Mouse (Mus musculus): Measurements from ENCODE around the gene Il27.

Il27 gene

DNA sequence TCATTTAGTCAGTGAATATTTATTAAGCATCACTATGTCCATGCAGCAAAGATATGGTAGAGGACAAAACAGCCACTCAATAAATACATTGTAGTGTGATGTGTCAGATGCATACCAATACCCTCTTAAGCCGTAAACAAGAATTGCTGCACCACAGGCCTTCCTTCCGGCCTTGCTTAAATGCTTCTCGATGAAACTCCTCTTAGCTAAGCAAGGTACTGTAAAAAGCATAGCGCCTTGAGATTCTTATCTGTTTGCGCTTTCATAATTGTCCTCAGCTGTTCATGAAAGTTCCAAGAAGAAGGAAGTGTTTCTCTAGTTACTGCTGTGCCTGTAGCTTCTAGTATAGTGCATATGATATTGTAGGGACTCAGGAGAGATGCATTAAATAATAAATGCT, 11.9 kb upstream of the Il27 start:
- no peak for DNase-seq (ENCODE audit: low spot score)

DNA sequence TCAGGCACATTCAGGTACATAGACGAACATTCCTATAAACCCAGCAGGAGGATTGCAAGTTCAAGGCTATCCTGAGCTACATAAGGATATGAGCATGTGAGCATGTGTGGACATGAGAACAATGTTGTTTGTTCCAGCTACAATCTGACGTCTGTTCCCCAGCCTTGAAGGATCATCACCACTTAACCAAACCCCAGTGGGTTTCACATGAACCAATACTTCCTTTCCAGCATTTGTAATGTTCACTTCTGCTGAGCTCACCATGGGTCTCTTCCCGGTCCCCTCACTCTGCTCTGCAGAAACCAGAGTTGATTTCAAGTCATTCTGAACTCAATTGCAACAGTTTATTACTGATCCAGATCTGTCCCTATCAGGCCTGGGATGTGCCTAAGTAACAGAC, 7.9 kb upstream of the Il27 start:
- no peak for DNase-seq (ENCODE audit: low spot score)

GRCm38 (mm10) chr7:126601896-126602295, 7.2 kb upstream of the Il27 start:
- DNase-seq (ENCODE audit: low spot score) = no peak

GRCm38 (mm10) chr7:126598919-126599318, 4.2 kb upstream of the Il27 start:
- DNase-seq (ENCODE audit: low spot score) = no peak

- DNase-seq (ENCODE audit: low spot score) = no peak
Measured at GRCm38 (mm10) chr7:126596414-126596813, 1.7 kb upstream of the Il27 start.

DNA sequence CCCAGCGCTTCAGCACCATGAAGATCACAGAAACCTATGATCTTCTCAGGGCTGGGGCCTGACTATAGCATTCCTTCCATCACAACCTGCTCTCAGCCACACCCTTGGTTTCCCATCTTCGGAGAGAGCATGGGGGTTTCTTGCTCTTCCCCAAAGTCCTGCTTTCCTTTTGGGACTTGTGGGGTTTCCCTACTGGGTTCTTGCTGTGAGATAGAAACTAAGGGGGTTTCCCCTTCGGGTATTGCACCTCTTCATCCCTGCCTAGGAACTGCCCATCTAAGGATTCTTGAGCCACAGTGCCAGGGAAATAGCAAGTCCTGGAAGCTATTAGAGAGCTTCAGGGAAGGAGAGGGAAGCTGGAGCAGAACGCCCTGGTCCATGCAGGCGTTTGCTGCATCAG, 1.1 kb upstream of the Il27 start:
- DNase-seq (ENCODE audit: low spot score) = no peak

GRCm38 (mm10) chr7:126587779-126588178, 7.0 kb downstream of the Il27 start:
- peak; percentile 62 for DNase-seq (ENCODE audit: low spot score)

DNA sequence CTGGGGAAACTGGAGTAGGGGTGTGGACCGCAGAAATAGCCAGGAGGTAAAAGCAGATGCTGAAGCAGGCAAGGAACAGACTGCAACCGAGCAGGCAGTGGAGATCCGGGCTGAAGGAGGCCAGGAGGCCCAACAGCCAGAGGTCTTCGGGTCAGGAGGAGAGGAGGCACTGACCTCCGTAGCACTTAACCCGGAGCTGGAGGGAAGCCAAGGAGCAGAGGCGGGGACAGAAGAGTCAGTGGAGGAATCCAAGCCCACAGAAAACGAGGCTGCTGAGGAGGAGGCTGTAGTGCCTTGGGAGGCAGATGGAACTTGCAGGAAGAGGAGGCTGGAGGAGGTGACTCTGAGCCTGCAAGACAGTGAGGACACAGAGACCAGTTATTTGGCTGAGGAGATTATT, 7.9 kb downstream of the Il27 start:
- no peak for DNase-seq (ENCODE audit: low spot score)

- DNase-seq (ENCODE audit: low spot score) = no peak
Measured at GRCm38 (mm10) chr7:126585717-126586116, 9.0 kb downstream of the Il27 start, which contains the start of gene Cln3. Gene Cln3 (minus strand): TSS chr7:126585817.

GRCm38 (mm10) chr7:126584506-126584977, 10.2 kb downstream of the Il27 start, which contains the start of gene Apobr:
Gene Apobr (plus strand): TSS chr7:126584942.
- no peak for DNase-seq (ENCODE audit: low spot score)

DNA sequence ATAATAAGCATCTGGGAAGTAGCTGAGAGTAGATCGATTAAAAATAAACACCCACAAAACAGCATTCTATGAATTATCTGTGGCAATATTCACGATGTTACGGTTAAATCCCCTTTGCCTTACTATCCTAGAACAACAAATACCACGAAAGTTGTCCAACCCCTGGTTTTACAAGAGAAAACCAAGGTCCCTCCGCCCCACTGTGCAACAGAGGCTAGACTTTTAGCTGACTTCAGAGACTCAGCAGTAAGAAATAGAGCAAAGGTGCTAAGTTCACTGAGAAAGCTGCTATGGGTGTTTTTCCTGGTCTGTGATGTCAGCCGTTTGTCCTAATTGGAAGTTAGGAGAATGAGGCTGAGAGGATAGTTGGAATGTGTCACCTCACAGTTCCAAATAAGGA, 11.0 kb downstream of the Il27 start:
- no peak for DNase-seq (ENCODE audit: low spot score)

- DNase-seq (ENCODE audit: low spot score) = peak; percentile 88
Measured at GRCm38 (mm10) chr7:126583251-126583709, 11.5 kb downstream of the Il27 start.

GRCm38 (mm10) chr7:126582759-126583158, 12.0 kb downstream of the Il27 start:
- peak; percentile 31 for DNase-seq (ENCODE audit: low spot score)

DNA sequence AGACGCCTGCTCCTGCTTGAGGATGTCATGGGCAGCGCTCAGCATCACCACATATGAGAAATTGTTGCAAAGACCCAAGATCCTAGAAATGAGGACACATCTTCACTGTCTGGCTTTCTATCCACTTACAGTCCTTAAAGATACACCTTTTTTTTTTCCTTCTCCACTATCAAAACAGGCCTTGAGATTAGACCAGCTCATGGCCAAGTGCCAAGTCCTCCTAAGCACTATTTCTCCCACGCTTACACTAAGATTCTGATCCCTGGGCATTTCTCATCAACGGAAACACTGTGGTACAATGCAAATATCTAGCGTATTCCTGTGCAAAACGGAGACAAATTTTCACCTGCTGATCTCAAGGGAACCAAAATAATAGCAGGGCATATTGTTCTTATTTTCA, 13.1 kb downstream of the Il27 start:
- no peak for DNase-seq (ENCODE audit: low spot score)

GRCm38 (mm10) chr7:126579172-126579571, 15.6 kb downstream of the Il27 start:
- no peak for DNase-seq (ENCODE audit: low spot score)

GRCm38 (mm10) chr7:126576946-126577345, 17.8 kb downstream of the Il27 start:
- peak; percentile 57 for DNase-seq (ENCODE audit: low spot score)

- peak; percentile 89 for DNase-seq (ENCODE audit: low spot score)
Measured at GRCm38 (mm10) chr7:126566094-126566765, 28.5 kb downstream of the Il27 start, which contains the start of gene Eif3c. Gene Eif3c (minus strand): TSS chr7:126566411.

- DNase-seq (ENCODE audit: low spot score) = no peak
Measured at GRCm38 (mm10) chr7:126565693-126566092, 29.0 kb downstream of the Il27 start.

GRCm38 (mm10) chr7:126556635-126557034, 38.1 kb downstream of the Il27 start:
- DNase-seq (ENCODE audit: low spot score) = no peak

DNA sequence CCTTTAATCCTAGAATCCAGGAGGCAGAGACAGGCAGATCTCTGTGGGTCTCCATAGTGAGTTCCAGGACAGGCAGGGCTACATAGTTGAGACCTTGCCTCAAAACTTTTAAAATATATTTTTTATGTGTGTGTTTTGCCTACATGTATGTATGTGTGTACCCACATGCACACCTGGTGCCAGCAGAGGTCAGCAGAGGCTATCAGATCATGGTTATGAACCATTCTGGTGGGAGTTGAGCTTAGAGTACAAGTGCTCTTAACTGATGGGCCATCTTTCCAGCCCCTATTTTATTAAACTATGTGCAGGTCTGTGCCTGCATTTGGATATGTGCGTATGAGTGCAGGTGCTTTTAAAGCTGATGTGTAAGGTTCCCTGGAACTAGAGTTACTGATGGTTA, 39.9 kb downstream of the Il27 start:
- DNase-seq (ENCODE audit: low spot score) = no peak

- no peak for DNase-seq (ENCODE audit: low spot score)
Measured at GRCm38 (mm10) chr7:126545631-126546030, 49.1 kb downstream of the Il27 start.

DNA sequence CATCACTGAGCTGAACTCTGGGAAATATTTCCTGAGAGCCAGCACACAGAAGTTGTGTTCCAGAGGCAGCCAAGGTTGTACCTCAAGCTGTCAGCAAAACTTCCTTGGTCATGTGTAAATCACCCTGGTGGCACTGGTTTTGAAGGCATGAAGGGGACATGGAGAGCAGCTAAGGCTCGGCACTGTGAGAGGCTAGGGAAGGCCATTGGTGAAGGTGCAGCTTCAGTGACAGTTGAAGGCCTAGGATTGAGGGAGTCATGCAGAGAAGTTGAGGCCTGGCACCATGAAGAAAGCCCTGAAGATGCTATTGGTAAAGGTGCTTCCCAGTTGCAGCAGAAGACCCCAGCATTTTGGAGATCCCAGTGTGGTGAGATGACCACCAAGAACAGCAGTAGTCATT, 53.1 kb downstream of the Il27 start:
- DNase-seq (ENCODE audit: low spot score) = no peak
